Comparison of ENCODE assay signal across 17 mouse cellular contexts in the genomic region with DNA sequence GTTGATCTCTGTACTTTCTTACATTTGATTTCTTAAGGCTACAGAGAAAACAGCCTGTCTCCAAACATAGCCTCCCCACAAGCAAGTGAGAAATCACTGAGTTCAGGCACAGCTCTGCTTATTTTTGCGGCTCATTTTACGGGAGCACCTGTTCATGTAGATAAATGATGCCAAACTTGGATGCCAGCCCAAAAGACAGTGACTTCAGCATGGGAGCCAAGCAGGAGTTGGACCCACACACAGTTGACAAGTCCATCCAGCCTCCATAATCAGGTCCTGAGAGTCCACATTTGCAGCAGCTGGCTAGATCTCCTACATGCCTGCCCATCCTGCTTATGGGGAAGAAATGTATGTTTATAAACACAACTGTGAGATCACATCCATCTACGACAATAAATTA.
DNase-seq lines count a peak whose midpoint lies in the region; ATAC-seq and TF ChIP-seq lines count a peak whose summit lies in the region.
"Had no signal": no experiment of that assay in that cellular context is flagged by ENCODE, and none has a peak within 500 bp of the region (broad histone marks: within the 10 kb centered on the region; RNA-seq: fewer than 3 reads in every experiment).

No protein-coding gene starts in this region.

- H3K4me1 ChIP-seq in cerebellum, adult 2 months (ENCODE audit: control insufficient read depth, insufficient read depth, low read length) = no peaks in the 10 kb centered on the region
- H3K4me1 ChIP-seq in hindbrain, embryonic 15.5 days (replicated peaks) = no peaks in the 10 kb centered on the region
- no peaks in the 10 kb centered on the region for H3K4me1 ChIP-seq in hindbrain, embryonic 12.5 days
- H3K4me1 ChIP-seq: embryonic facial prominence, embryonic 15.5 days; forebrain, embryonic 10.5 days; heart, embryonic 13.5 days; kidney, embryonic 15.5 days; neural tube, embryonic 15.5 days had no signal

- WGBS in cerebellum, adult 2 months = 21% methylated on average over 3 of the region's 3 CpGs
- WGBS in hindbrain, embryonic 15.5 days = 80% methylated on average over 3 of the region's 3 CpGs
- 87% methylated on average over 3 of the region's 3 CpGs for WGBS in hindbrain, embryonic 12.5 days

- DNase-seq in cerebellum, adult 2 months = peak; percentile 20 to 65
- no peak for DNase-seq in cerebellum, adult 11 months
- peak; percentile 68 for DNase-seq in left cerebral cortex, postnatal 4 days
- no peak for DNase-seq in left cerebral cortex, adult 18-20 months (ENCODE audit: low spot score in 2 of 2)
- peak; percentile 13 for DNase-seq in right cerebral cortex, postnatal 25 days
- DNase-seq in adrenal gland, postnatal 36 days = no peak
- DNase-seq: adrenal gland, adult 2 months; heart, postnatal 36 days; lung, adult 18-20 months had no signal

- H3K27me3 ChIP-seq in cerebellum, adult 2 months (ENCODE audit: control insufficient read depth, insufficient read depth, low read length) = no peaks in the 10 kb centered on the region
- no peaks in the 10 kb centered on the region for H3K27me3 ChIP-seq in hindbrain, embryonic 15.5 days
- H3K27me3 ChIP-seq in hindbrain, embryonic 12.5 days = no peaks in the 10 kb centered on the region
- H3K27me3 ChIP-seq: embryonic facial prominence, embryonic 15.5 days; heart, embryonic 13.5 days; kidney, embryonic 15.5 days; neural tube, embryonic 15.5 days had no signal

- no peak overlapping the region for H3K27ac ChIP-seq in cerebellum, adult 2 months (ENCODE audit: insufficient read depth, low read length)
- no peak overlapping the region for H3K27ac ChIP-seq in hindbrain, embryonic 15.5 days (replicated peaks)
- H3K27ac ChIP-seq in hindbrain, embryonic 12.5 days = no peak overlapping the region
- H3K27ac ChIP-seq: embryonic facial prominence, embryonic 15.5 days; forebrain, embryonic 10.5 days; heart, embryonic 13.5 days; kidney, embryonic 15.5 days; layer of hippocampus, adult 2 months; neural tube, embryonic 15.5 days had no signal

- H3K4me2 ChIP-seq in hindbrain, embryonic 15.5 days = no peak overlapping the region
- H3K4me2 ChIP-seq in hindbrain, embryonic 12.5 days (replicated peaks) = no peak overlapping the region
- H3K4me2 ChIP-seq: embryonic facial prominence, embryonic 15.5 days; heart, embryonic 13.5 days; kidney, embryonic 15.5 days; neural tube, embryonic 15.5 days had no signal

- intact Hi-C loops in left cerebral cortex, postnatal 4 days (cut with DNase I) = no loop called here

- ATAC-seq in hindbrain, embryonic 15.5 days (ENCODE audit: low FRiP score, low read depth) = 0 out of 2 replicates have a peak, but pooled peaks have one; percentile 45
- ATAC-seq in hindbrain, embryonic 12.5 days (ENCODE audit: low FRiP score) = no peak

- H3K36me3 ChIP-seq in hindbrain, embryonic 15.5 days = no peaks in the 10 kb centered on the region
- no peaks in the 10 kb centered on the region for H3K36me3 ChIP-seq in hindbrain, embryonic 12.5 days
- H3K36me3 ChIP-seq: embryonic facial prominence, embryonic 15.5 days; forebrain, embryonic 10.5 days; heart, embryonic 13.5 days; kidney, embryonic 15.5 days; neural tube, embryonic 15.5 days had no signal

- H3K4me3 ChIP-seq in cerebellum, adult 2 months (replicated peaks; ENCODE audit: insufficient read depth, low read depth, low read length) = no peak overlapping the region
- no peak overlapping the region for H3K4me3 ChIP-seq in hindbrain, embryonic 15.5 days
- no peak overlapping the region for H3K4me3 ChIP-seq in hindbrain, embryonic 12.5 days
- H3K4me3 ChIP-seq: embryonic facial prominence, embryonic 15.5 days; forebrain, embryonic 10.5 days; heart, embryonic 13.5 days; kidney, embryonic 15.5 days; layer of hippocampus, adult 2 months; neural tube, embryonic 15.5 days had no signal

- TF ChIP-seq CTCF in cerebellum, adult 2 months (IDR thresholded peaks at IDR 0.05; ENCODE audit: borderline replicate concordance, insufficient read depth, low read depth, low read length) = no peak

- no peak for TF ChIP-seq POLR2A in cerebellum, adult 2 months (IDR thresholded peaks at IDR 0.05; ENCODE audit: borderline replicate concordance, insufficient read depth, low read length)

- no peak overlapping the region for H3K9ac ChIP-seq in hindbrain, embryonic 15.5 days
- H3K9ac ChIP-seq in hindbrain, embryonic 12.5 days = no peak overlapping the region
- H3K9ac ChIP-seq: embryonic facial prominence, embryonic 15.5 days; heart, embryonic 13.5 days; kidney, embryonic 15.5 days; neural tube, embryonic 15.5 days had no signal

- H3K9me3 ChIP-seq in hindbrain, embryonic 15.5 days = no peaks in the 10 kb centered on the region
- no peaks in the 10 kb centered on the region for H3K9me3 ChIP-seq in hindbrain, embryonic 12.5 days (replicated peaks)
- H3K9me3 ChIP-seq: embryonic facial prominence, embryonic 15.5 days; forebrain, embryonic 10.5 days; heart, embryonic 13.5 days; kidney, embryonic 15.5 days; neural tube, embryonic 15.5 days had no signal

Comparison
In these comparisons a context has a peak if more than half of its experiments do, and no peak if none do; other contexts are left out.
1. DNase-seq: peak in cerebellum, adult 2 months (2 of 2), left cerebral cortex, postnatal 4 days (single experiment) and right cerebral cortex, postnatal 25 days (single experiment); none in cerebellum, adult 11 months (single experiment), left cerebral cortex, adult 18-20 months (0 of 2) and adrenal gland, postnatal 36 days (0 of 2).